Mouse (Mus musculus): ENCODE measurements around the gene Kpna6.
"Not testable (repeated sequence)": the region's sequence is repeated elsewhere in the genome, so short reads cannot be mapped to it uniquely, and the experiment has no call there.

Gene Kpna6

GRCm38 (mm10) chr4:129672083-129672877 lies at the start of gene Kpna6:
Gene Kpna6, minus strand, starts transcription at chr4:129672767.
- DNase-seq (ENCODE audit: low spot score), result peak; percentile 90

GRCm38 (mm10) chr4:129716310-129716709 lies 43.7 kb upstream of the Kpna6 start:
- no peak for DNase-seq (ENCODE audit: low spot score)

GRCm38 (mm10) chr4:129709486-129710129 lies 37.0 kb upstream of the Kpna6 start:
- no peak for DNase-seq (ENCODE audit: low spot score)

DNA sequence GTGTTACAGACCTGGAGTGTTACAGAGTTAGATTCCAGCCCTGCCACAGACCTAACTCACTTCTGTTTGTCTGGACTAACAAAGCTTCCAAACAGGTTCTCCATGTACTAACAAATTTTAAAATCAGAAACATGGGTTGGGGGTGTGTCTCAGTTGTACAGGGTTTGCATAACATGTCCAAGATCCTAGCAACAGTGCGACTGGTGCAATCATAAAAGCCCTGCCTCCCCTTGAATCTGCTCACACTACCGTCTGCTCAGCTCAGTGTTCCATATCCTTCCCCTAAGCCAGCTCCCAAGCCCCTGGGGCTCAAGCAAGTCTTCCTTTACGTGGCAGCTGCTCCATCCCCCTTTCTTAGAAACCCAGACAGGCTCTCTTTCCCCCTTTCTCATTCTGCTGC lies 34.2 kb upstream of the Kpna6 start:
- DNase-seq (ENCODE audit: low spot score), result no peak

- peak; percentile 28 for DNase-seq (ENCODE audit: low spot score)
These were observed 29.9 kb upstream of the Kpna6 start for GRCm38 (mm10) chr4:129702454-129702853.

GRCm38 (mm10) chr4:129701503-129702377 lies 29.2 kb upstream of the Kpna6 start:
- DNase-seq (ENCODE audit: low spot score), result peak; percentile 91

DNA sequence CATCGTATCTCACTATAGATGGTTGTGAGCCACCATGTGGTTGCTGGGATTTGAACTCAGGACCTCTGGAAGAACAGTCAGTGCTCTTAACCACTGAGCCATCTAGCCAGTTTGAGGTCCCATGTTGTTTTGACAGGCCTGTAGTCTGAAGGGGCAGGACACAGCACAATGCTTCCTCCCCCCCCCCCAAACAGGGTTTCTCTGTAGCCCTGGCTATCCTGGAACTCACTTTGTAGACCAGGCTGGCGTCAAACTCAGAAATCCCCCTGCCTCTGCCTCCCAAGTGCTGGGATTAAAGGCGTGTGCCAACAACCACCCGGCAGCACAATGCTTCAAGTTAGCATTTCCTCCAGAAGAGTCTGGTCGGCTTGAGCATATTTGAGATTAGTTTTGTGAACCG lies 28.1 kb upstream of the Kpna6 start:
- not testable (repeated sequence) for DNase-seq (ENCODE audit: low spot score)

DNA sequence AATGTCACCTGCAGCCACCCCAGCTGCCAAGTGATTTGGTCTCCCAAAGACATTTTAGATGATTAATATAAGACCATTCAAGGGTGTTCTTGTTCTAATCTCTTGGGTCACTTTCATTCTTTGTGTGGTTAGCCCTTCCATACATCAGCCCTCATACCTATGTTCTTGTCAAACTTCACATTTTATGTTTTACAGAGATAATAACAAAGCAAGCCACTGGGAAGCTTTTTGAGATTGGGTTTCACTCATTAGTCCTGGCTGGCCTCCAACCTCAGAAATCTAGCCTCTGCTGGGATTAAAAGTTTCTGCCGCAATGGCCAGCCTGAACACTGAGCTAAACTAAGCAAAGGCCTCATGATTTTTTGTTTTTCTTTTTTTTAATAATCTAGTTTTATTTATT lies 27.6 kb upstream of the Kpna6 start:
- no peak for DNase-seq (ENCODE audit: low spot score)

GRCm38 (mm10) chr4:129697191-129697590 lies 24.6 kb upstream of the Kpna6 start:
- DNase-seq (ENCODE audit: low spot score), result no peak

- peak; percentile 93 for DNase-seq (ENCODE audit: low spot score)
These were observed 23.8 kb upstream of the Kpna6 start, which contains the start of gene Tmem39b for GRCm38 (mm10) chr4:129696158-129696985. Gene Tmem39b, minus strand, starts transcription at chr4:129696838.

DNA sequence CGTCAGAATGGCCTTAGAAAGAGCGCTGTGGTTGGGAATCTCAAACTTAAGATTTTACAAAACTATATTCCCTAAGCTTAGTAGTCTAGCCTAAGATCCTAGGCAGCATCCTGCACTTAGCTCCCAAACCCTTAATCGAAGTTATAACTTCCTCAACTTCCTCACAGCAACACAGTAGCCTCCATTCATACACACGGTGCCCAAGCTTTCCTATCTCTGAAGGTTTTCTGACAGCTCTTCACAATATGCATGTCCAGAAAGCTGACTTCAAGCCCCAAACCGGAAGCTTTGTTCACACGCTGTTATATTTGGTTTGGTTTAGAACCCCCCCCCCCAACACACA lies 23.2 kb upstream of the Kpna6 start:
- DNase-seq (ENCODE audit: low spot score), result no peak

- DNase-seq (ENCODE audit: low spot score), result no peak
These were observed 12.0 kb upstream of the Kpna6 start for GRCm38 (mm10) chr4:129684531-129684930.

- no peak for DNase-seq (ENCODE audit: low spot score)
These were observed 11.4 kb upstream of the Kpna6 start for GRCm38 (mm10) chr4:129683901-129684493.

- DNase-seq (ENCODE audit: low spot score), result no peak
These were observed 9.3 kb upstream of the Kpna6 start for GRCm38 (mm10) chr4:129681837-129682236.

DNA sequence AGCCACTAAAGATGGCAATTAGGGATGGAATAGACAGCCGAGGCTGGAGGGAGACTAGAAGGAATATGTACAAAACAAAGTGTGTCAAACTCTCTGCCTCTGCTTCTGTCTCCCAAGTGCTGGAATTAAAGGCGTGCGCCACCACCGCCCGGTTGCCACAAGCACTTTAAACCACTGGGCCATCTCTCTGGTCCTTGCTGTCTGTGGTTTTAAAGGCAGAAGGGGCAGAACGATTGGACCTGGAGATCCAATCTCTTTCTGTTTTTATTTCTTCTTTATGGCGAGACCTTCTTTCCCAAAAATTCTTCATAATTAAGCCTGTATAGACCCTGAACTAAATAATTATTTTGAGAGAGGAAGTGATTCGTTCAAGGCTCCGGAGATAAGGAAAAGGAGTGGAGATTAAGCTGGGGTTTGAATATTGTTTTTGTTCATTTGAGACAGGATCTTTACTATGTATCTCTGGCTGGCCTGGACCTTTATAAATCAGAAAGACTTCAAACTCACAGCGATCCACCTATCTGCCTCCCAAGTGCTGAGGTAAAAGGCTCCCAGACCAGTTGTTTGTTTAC lies 397 bp upstream of the Kpna6 start:
- DNase-seq (ENCODE audit: low spot score), result no peak

DNA sequence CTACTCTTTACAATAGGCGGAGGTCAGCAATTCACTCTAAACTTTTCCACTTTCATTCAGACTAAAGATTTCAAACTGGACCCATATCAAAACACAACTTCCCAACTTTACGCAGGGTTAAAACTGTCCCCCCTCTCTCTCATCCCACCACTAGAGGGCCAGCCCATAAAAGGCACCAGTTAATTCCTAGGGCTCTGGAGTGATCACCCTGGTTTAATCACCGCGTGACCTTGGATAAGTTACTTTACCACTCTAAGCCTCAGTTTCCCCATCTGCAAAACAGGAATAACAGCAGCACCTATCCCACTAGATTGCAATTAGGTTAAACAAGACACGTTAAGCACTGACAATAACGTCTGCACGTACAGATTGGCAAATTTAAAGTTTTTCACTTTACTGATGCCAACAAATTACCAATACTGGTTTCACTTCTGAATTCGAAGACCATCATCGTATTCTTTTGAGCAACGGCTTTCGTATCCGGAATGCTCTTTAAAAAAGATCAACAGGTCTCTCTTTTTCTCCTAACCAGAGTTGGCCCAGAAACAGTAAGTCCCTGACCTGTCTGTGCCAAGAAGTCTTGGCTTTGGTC lies 980 bp downstream of the Kpna6 start:
- DNase-seq (ENCODE audit: low spot score), result peak; percentile 50

DNA sequence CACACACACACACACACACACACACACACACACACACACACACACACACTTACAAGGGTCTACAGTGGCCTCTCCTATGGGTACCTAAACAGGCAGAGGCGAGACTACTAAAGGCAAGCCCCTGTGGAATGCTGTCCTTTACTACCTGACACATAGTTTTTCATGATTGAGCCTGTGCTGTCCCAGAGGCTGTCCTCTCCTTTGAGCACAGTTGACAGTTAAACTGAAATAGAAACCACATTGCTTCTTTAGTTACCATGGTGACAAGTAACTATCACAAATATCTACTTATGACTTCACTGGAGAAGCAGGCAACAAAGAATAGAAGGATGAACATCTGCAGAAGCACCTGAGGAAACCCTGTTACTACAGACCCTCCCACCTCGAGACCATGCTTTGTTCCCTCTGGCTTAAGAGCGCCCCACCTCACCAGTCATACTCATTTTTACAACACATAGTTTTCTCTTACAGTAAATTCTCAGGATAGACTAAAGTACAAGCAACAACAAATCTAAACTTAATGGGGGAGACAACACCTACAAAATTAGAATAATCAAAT lies 10.2 kb downstream of the Kpna6 start:
- no peak for DNase-seq (ENCODE audit: low spot score)

- no peak for DNase-seq (ENCODE audit: low spot score)
These were observed 11.0 kb downstream of the Kpna6 start for GRCm38 (mm10) chr4:129661584-129661983.

GRCm38 (mm10) chr4:129654770-129655169 lies 17.8 kb downstream of the Kpna6 start:
- DNase-seq (ENCODE audit: low spot score), result no peak

- DNase-seq (ENCODE audit: low spot score), result no peak
These were observed 22.2 kb downstream of the Kpna6 start for GRCm38 (mm10) chr4:129650359-129650758.

All from lung, postnatal 25 days (tissue).